Mouse (Mus musculus) gastrocnemius, postnatal 25 days (tissue): ENCODE results near the gene Mrgpra2a. TPM values are rescaled to one million over a fixed set of nuclear protein-coding genes. Genes with fewer than 3 reads are reported as not detected.
"Not testable (repeated sequence)": the region's sequence is repeated elsewhere in the genome, so short reads cannot be mapped to it uniquely, and the experiment has no call there.

Experiments
- DNase-seq: peaks from one replicate; pipeline ENCODE4 v3.0.0; 2022
- long read RNA-seq, 2 experiments: library from polyadenylated mRNA; stranded (forward); transcript quantifications; one replicate each; pipeline ENCODE4 v2.0.0; 2021
- total RNA-seq, 2 experiments: library from RNA; stranded (reverse); gene quantifications; 1 replicate in 1 of 2; 2 replicates in 1 of 2; pipeline ENCODE4 v1.2.3; 2021

The Mrgpra2a gene
- not detected for total RNA-seq
- long read RNA-seq, experiment 1 = 0 reads
- long read RNA-seq, experiment 2 = 0 reads

DNA sequence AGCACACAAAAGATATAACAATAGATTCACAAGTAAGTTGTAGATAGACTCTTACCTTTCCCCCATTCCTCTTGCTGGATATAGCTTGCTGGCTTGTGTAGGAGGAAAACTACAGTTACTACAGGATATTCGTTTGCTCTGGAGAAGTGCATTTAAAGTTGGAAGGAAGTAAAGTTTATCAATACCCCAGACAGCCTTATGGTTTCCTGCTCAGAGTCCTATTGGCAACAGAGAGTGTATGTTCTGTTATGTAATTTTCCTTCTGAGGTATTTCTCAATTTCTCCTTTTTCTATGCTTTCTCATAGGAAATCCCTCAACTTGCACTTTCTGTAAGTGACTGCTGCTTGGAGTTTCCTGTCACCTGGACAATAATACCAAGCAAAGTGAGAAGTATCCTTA is at the start of gene Mrgpra2a:
Gene Mrgpra2a, minus strand, starts transcription at position 125 of the 400 bp plus-strand sequence.
- DNase-seq = not testable (repeated sequence)

DNA sequence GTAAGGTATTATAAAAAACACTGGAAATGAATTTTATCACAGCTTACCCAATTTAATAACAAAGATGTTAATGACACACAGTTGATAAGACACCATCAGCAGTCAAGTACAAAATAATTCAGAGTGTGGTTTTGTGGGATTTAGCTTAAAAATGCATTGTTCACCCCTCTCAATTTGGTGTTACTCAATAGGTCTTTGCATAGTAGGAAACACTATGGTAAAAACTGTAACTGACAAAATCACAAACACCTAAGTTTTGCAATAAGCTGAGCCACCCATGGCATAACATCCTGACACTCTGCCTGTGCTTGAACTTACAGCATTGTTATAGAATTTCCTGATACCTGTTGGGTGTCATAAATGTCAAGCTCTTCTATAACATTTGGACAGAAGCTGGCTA is 39.3 kb upstream of the Mrgpra2a start:
- not testable (repeated sequence) for DNase-seq

DNA sequence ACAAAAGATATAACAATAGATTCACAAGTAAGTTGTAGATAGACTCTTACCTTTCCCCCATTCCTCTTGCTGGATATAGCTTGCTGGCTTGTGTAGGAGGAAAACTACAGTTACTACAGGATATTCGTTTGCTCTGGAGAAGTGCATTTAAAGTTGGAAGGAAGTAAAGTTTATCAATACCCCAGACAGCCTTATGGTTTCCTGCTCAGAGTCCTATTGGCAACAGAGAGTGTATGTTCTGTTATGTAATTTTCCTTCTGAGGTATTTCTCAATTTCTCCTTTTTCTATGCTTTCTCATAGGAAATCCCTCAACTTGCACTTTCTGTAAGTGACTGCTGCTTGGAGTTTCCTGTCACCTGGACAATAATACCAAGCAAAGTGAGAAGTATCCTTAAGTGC is 37.5 kb upstream of the Mrgpra2a start:
- DNase-seq = not testable (repeated sequence)

DNA sequence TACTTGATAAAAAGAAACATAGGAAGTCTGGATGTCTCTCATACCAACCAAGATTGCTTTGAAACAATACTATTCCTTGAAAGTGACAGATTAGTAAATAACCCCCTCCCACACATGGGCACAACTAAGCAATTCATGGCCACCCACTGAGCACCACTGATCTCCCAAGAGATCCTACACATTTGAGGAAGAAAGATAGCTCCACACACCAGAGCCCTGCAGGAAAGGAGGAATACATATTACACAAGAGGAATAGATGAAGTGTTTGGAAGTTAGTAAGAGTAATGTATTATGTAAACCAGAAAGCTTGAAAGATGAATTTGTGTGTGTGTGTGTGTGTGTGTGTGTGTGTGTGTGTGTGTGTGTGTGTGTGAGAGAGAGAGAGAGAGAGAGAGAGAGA is 31.2 kb upstream of the Mrgpra2a start:
- DNase-seq = not testable (repeated sequence)

DNA sequence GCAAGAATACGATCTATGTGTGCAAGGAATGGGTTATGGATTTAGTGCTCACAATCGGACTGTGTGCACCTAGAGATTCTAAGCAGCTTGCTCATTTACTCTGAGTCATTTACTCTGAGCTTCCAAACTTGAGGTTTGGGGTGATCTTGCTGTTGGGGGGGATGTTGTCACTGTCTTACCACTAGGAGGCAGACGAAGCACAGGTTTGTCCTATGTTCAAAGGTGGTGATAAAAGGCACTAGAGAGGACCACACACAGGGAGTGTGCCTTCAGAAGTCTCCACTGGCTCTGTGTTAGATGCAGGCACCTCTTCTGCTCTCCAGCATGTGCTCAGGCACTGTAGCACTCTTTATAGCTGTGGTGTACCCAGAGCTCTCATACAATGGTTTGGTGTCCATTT is 22.0 kb upstream of the Mrgpra2a start:
- not testable (repeated sequence) for DNase-seq

DNA sequence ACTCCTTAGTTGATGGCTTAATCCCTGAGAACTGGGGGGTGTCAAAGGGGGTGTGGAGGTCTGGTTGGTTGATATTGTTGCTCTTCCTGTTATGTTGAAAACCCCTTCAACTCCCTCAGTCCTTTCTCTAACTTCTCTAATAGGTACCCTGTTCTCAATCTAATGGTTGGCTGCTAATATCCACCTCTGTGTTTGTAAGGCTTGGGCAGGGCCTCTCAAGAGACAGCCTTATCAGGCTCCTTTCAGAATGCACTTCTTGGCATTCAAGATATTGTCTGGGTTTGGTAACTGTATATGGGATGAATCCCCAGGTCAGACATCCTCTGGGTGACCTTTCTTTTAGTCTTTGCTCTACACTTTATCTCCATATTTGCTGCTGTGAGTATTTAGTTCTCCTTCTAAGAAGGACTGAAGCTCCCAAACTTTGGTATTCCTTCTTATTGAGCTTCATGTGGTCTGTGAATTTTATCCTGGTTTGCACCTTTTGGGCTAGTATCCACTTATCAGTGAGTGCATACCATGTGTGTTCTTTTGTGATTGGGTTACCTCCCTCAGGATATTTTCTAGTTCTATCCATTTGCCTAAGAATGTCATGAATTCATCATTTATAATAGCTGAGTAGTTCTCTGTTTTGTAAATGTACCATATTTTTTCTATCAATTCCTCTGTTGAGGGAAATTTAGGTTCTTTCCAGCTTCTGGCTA is 13.5 kb upstream of the Mrgpra2a start:
- DNase-seq = not testable (repeated sequence)

DNA sequence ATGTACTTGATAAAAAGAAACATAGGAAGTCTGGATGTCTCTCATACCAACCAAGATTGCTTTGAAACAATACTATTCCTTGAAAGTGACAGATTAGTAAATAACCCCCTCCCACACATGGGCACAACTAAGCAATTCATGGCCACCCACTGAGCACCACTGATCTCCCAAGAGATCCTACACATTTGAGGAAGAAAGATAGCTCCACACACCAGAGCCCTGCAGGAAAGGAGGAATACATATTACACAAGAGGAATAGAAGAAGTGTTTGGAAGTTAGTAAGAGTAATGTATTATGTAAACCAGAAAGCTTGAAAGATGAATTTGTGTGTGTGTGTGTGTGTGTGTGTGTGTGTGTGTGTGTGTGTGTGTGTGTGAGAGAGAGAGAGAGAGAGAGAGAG is 6.2 kb downstream of the Mrgpra2a start:
- DNase-seq = not testable (repeated sequence)

DNA sequence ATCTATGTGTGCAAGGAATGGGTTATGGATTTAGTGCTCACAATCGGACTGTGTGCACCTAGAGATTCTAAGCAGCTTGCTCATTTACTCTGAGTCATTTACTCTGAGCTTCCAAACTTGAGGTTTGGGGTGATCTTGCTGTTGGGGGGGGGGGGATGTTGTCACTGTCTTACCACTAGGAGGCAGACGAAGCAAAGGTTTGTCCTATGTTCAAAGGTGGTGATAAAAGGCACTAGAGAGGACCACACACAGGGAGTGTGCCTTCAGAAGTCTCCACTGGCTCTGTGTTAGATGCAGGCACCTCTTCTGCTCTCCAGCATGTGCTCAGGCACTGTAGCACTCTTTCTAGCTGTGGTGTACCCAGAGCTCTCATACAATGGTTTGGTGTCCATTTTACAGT is 15.5 kb downstream of the Mrgpra2a start:
- DNase-seq = not testable (repeated sequence)

DNA sequence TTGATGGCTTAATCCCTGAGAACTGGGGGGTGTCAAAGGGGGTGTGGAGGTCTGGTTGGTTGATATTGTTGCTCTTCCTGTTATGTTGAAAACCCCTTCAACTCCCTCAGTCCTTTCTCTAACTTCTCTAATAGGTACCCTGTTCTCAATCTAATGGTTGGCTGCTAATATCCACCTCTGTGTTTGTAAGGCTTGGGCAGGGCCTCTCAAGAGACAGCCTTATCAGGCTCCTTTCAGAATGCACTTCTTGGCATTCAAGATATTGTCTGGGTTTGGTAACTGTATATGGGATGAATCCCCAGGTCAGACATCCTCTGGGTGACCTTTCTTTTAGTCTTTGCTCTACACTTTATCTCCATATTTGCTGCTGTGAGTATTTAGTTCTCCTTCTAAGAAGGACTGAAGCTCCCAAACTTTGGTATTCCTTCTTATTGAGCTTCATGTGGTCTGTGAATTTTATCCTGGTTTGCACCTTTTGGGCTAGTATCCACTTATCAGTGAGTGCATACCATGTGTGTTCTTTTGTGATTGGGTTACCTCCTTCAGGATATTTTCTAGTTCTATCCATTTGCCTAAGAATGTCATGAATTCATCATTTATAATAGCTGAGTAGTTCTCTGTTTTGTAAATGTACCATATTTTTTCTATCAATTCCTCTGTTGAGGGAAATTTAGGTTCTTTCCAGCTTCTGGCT is 24.0 kb downstream of the Mrgpra2a start:
- not testable (repeated sequence) for DNase-seq

DNA sequence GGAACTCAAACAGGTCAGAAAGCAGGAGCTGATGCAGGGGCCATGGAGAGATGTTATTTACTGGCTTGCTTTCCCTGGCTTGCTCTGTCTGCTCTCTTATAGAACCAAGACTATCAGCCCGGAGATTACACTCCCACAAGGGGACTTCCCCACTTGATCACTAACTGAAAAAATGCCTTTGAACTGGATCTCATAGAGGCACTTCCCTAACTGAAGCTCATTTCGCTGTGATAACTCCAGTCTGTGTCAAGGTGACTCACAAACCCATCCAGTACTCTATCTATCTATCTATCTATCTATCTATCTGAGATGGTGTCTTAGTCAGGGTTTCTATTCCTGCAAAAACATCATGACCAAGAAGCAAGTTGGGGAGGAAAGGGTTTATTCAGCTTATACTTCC is 41.3 kb downstream of the Mrgpra2a start:
- DNase-seq = no peak

DNA sequence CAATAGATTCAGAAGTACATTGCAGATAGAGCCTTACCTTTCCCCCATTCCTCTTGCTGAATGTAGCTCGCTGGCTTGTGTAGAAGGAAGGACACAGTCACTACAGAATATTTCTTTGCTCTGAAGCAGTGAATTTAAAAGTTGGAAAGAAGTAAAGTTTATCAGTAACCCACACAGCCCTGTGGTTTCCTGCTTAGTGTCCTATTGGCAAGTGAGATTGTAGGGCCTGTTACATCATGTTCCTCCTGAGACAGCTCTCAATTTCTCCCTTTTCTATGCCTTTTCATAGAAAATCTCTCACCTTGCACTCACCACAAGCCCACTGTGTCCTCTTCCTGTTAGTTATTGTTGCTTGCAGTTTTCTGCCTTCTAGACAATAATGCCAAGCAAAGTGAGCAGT is 42.4 kb downstream of the Mrgpra2a start:
- no peak for DNase-seq

DNA sequence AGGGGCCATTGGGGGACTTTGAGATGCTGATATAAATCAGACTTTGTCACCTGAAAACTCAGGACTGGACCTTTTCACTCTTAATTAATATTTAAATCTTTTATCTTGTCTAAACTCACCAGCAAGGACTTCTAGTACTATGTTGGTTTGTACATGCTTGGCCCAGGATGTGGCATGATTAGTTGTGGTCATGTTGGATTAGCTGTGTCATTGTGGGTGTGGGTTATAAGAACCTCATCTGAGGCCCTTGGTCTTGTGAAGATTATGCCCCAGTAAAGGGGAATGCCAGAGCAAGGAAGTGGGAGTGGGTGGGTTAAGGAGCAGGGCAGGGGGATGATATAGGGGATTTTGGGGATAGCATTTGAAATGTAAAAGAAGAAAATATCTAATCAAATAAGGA is 50.8 kb downstream of the Mrgpra2a start:
- no peak for DNase-seq

Other genes starting within 250 kb of the Mrgpra2a start
- not detected for gene Mrgpra6, start 247.2 kb downstream of the Mrgpra2a start, total RNA-seq
- gene Mrgpra9, start 199.3 kb downstream of the Mrgpra2a start, total RNA-seq = not detected
- gene Mrgpra1, start 97.9 kb downstream of the Mrgpra2a start, total RNA-seq = not detected
- gene Mrgpra2b, start 76.7 kb upstream of the Mrgpra2a start, total RNA-seq = not detected
- not detected for gene Mrgpra3, start 149.2 kb upstream of the Mrgpra2a start, total RNA-seq